Mouse (Mus musculus) ES-E14 (cell line): ENCODE measurements at regions not wholly inside any gene's neighbourhood (a gene's known extent, or its start where the extent isn't known, plus 50 kb on each side); places are given as distances from the start of the nearest gene placed in this dataset.

Experiments used
- CHD2 ChIP-seq: IDR thresholded peaks from 2 replicates; pipeline ENCODE4 v1.6.1; 2014; ENCODE audit warnings: mild to moderate bottlenecking, low read depth, low read length, inconsistent platforms
- HCFC1 ChIP-seq: IDR thresholded peaks from 2 replicates; pipeline ENCODE4 v1.6.1; 2012; ENCODE audit warnings: low read length, inconsistent platforms, borderline replicate concordance; ENCODE audit not compliant: insufficient read depth
- MAFK ChIP-seq: IDR thresholded peaks from 2 replicates; pipeline ENCODE4 v1.6.1; 2014; ENCODE audit warnings: mild to moderate bottlenecking, low read depth, low read length, inconsistent platforms; ENCODE audit not compliant: insufficient read depth
- ZC3H11A ChIP-seq: IDR thresholded peaks from 2 replicates; pipeline ENCODE4 v1.6.1; 2012; ENCODE audit warnings: low read depth, mild to moderate bottlenecking, inconsistent platforms, low read length, borderline replicate concordance

GRCm38 (mm10) chr8:92506906-92507305 is 149.5 kb downstream of the Irx5 start:
- TF ChIP-seq MAFK (no peak), CHD2 (no peak), HCFC1 (no peak), ZC3H11A (no peak)
